In genomic region chr2:136484955-136485354, GRCm38 (mm10) we compare ENCODE assay signal across 25 mouse cellular contexts. TPM values are rescaled to one million over a fixed set of nuclear protein-coding genes. Genes with fewer than 3 reads are reported as not detected.
DNase-seq lines count a peak whose midpoint lies in the region; ATAC-seq lines count a peak whose summit lies in the region.
"Had no signal": no experiment of that assay in that cellular context is flagged by ENCODE, and none has a peak within 500 bp of the region (broad histone marks: within the 10 kb centered on the region; RNA-seq: fewer than 3 reads in every experiment).

No protein-coding gene starts in this region.

- WGBS in intestine, embryonic 16.5 days: 58% methylated on average over 3 of the region's 3 CpGs
- WGBS in intestine, embryonic 15.5 days: 64% methylated on average over 3 of the region's 3 CpGs
- 69% methylated on average over 3 of the region's 3 CpGs for WGBS in midbrain, embryonic 11.5 days
- 69% methylated on average over 3 of the region's 3 CpGs for WGBS in midbrain, embryonic 13.5 days

- H3K9me3 ChIP-seq in intestine, embryonic 16.5 days (ENCODE audit: control insufficient read depth, low read length): no peaks in the 10 kb centered on the region
- H3K9me3 ChIP-seq in intestine, embryonic 15.5 days: no peaks in the 10 kb centered on the region
- no peaks in the 10 kb centered on the region for H3K9me3 ChIP-seq in midbrain, embryonic 11.5 days (ENCODE audit: control insufficient read depth, low read length)
- H3K9me3 ChIP-seq in midbrain, embryonic 13.5 days: no peaks in the 10 kb centered on the region
- H3K9me3 ChIP-seq: forebrain, embryonic 10.5 days; hindbrain, embryonic 10.5 days; limb, embryonic 10.5 days; megakaryocyte, embryonic 14.5 days; stomach, embryonic 15.5 days had no signal

- H3K27me3 ChIP-seq in intestine, embryonic 16.5 days (replicated peaks; ENCODE audit: control insufficient read depth, insufficient read depth, low read length): no peaks in the 10 kb centered on the region
- H3K27me3 ChIP-seq in intestine, embryonic 15.5 days (replicated peaks): no peaks in the 10 kb centered on the region
- no peaks in the 10 kb centered on the region for H3K27me3 ChIP-seq in midbrain, embryonic 11.5 days (ENCODE audit: control insufficient read depth, insufficient read depth, low read length)
- H3K27me3 ChIP-seq in midbrain, embryonic 13.5 days: no peaks in the 10 kb centered on the region
- H3K27me3 ChIP-seq: megakaryocyte, embryonic 14.5 days; stomach, embryonic 15.5 days had no signal

- H3K4me1 ChIP-seq in intestine, embryonic 16.5 days (ENCODE audit: control insufficient read depth, insufficient read depth, low read length): peaks cover 3% of the 10 kb centered on the region; the same call in 1 of the 2 replicates
- H3K4me1 ChIP-seq in intestine, embryonic 15.5 days (replicated peaks): no peaks in the 10 kb centered on the region
- no peaks in the 10 kb centered on the region; the same call in 1 of the 2 replicates for H3K4me1 ChIP-seq in midbrain, embryonic 11.5 days (ENCODE audit: control insufficient read depth, insufficient read depth, low read length)
- no peaks in the 10 kb centered on the region for H3K4me1 ChIP-seq in midbrain, embryonic 13.5 days (replicated peaks)
- H3K4me1 ChIP-seq: limb, embryonic 10.5 days; stomach, embryonic 15.5 days had no signal

- no peaks in the 10 kb centered on the region for H3K36me3 ChIP-seq in intestine, embryonic 16.5 days (ENCODE audit: control insufficient read depth, insufficient read depth, low read length)
- no peaks in the 10 kb centered on the region for H3K36me3 ChIP-seq in intestine, embryonic 15.5 days
- no peaks in the 10 kb centered on the region for H3K36me3 ChIP-seq in midbrain, embryonic 11.5 days (ENCODE audit: control insufficient read depth, insufficient read depth, low read length)
- H3K36me3 ChIP-seq in midbrain, embryonic 13.5 days: no peaks in the 10 kb centered on the region
- H3K36me3 ChIP-seq: forebrain, embryonic 10.5 days; hindbrain, embryonic 10.5 days; limb, embryonic 10.5 days; stomach, embryonic 15.5 days had no signal

- no peak overlapping the region for H3K4me2 ChIP-seq in intestine, embryonic 16.5 days (ENCODE audit: low read depth, low read length)
- H3K4me2 ChIP-seq in intestine, embryonic 15.5 days (replicated peaks): no peak overlapping the region
- no peak overlapping the region for H3K4me2 ChIP-seq in midbrain, embryonic 11.5 days
- H3K4me2 ChIP-seq in midbrain, embryonic 13.5 days (replicated peaks): no peak overlapping the region

- no peak overlapping the region for H3K27ac ChIP-seq in intestine, embryonic 16.5 days (ENCODE audit: low read length)
- H3K27ac ChIP-seq in intestine, embryonic 15.5 days: no peak overlapping the region
- no peak overlapping the region for H3K27ac ChIP-seq in midbrain, embryonic 11.5 days (ENCODE audit: low read depth, low read length)
- H3K27ac ChIP-seq in midbrain, embryonic 13.5 days: no peak overlapping the region
- H3K27ac ChIP-seq: forebrain, embryonic 10.5 days; hindbrain, embryonic 10.5 days; hindbrain, postnatal 0 days; limb, embryonic 10.5 days; stomach, embryonic 15.5 days had no signal

- no peak overlapping the region for H3K9ac ChIP-seq in intestine, embryonic 16.5 days (ENCODE audit: low read depth, low read length)
- H3K9ac ChIP-seq in intestine, embryonic 15.5 days: no peak overlapping the region
- no peak overlapping the region for H3K9ac ChIP-seq in midbrain, embryonic 11.5 days (ENCODE audit: low read length)
- no peak overlapping the region for H3K9ac ChIP-seq in midbrain, embryonic 13.5 days (replicated peaks)
- H3K9ac ChIP-seq: stomach, embryonic 15.5 days had no signal

- H3K4me3 ChIP-seq in intestine, embryonic 16.5 days (ENCODE audit: low read length): no peak overlapping the region
- H3K4me3 ChIP-seq in intestine, embryonic 15.5 days (replicated peaks): no peak overlapping the region
- no peak overlapping the region for H3K4me3 ChIP-seq in midbrain, embryonic 11.5 days (ENCODE audit: low read depth, low read length)
- H3K4me3 ChIP-seq in midbrain, embryonic 13.5 days (replicated peaks): no peak overlapping the region
- H3K4me3 ChIP-seq: forebrain, embryonic 10.5 days; hindbrain, embryonic 10.5 days; limb, embryonic 10.5 days; stomach, embryonic 15.5 days had no signal

- DNase-seq in cerebellum, adult 9-10 months: peak; percentile 14
- DNase-seq in cerebellum, postnatal 4 days (ENCODE audit: low spot score in 2 of 2): no peak
- peak; percentile 78 for DNase-seq in midbrain, embryonic 11.5 days (ENCODE audit: low spot score, missing footprints)
- no peak for DNase-seq in urinary bladder, adult 2 months (ENCODE audit: low spot score)
- no peak for DNase-seq in heart, adult 9 months (ENCODE audit: low spot score in 2 of 2)
- DNase-seq: adrenal gland, postnatal 10 days; embryo, embryonic 11 days; gastrocnemius, postnatal 14 days; heart, adult 2 months; lung, adult 2 months; retina, postnatal 1 day; thymus, adult 18-20 months; thymus, postnatal 4 days had no signal

- peak; percentile 28; the same call in 1 of the 2 replicates for ATAC-seq in intestine, embryonic 16.5 days
- no peak for ATAC-seq in intestine, embryonic 15.5 days
- no peak for ATAC-seq in midbrain, embryonic 11.5 days (ENCODE audit: low FRiP score)
- no peak for ATAC-seq in midbrain, embryonic 13.5 days

RNA-seq across cellular contexts. Expression of gene Ankef1, which starts 16.8 kb away (rescaled TPM):
- 0.13 and 0.18 TPM in 2 replicates for polyA plus RNA-seq in intestine, embryonic 16.5 days (2015; fragmentation: Nextera tagmentation; extraction: Ambion mirVana)
- polyA plus RNA-seq in intestine, embryonic 15.5 days (2015; fragmentation: Nextera tagmentation; extraction: Ambion mirVana): 0.19 and 0.24 TPM in 2 replicates
- polyA plus RNA-seq in midbrain, embryonic 11.5 days (2014; fragmentation: Nextera tagmentation; extraction: Ambion mirVana): 0.52 and 0.63 TPM in 2 replicates
- 0.46 and 0.61 TPM in 2 replicates for polyA plus RNA-seq in midbrain, embryonic 13.5 days (2015; fragmentation: Nextera tagmentation; extraction: Ambion mirVana)
- 0.97 and 1.8 TPM in 2 replicates for polyA plus RNA-seq in urinary bladder, adult 2 months (2012; rRNA removed)
- polyA plus RNA-seq: C2C12; liver, adult 2 months; Patski had no signal

Comparison
In these comparisons a context has a peak if more than half of its experiments do, and no peak if none do; other contexts are left out.
1. DNase-seq: peak in cerebellum, adult 9-10 months (single experiment) and midbrain, embryonic 11.5 days (single experiment); none in cerebellum, postnatal 4 days (0 of 2), urinary bladder, adult 2 months (single experiment) and heart, adult 9 months (0 of 2).